Mouse (Mus musculus): ENCODE data around the gene Apaf1. TPM values are rescaled to one million over a fixed set of nuclear protein-coding genes. Genes with fewer than 3 reads are reported as not detected.
A peak's percentile ranks its signal among the peaks of the same experiment; 100 is the strongest.

The Apaf1 gene
- polyA plus RNA-seq (2016; fragmentation: Nextera tagmentation; extraction: Ambion mirVana): 12.6 and 13.9 TPM in 2 replicates

DNA sequence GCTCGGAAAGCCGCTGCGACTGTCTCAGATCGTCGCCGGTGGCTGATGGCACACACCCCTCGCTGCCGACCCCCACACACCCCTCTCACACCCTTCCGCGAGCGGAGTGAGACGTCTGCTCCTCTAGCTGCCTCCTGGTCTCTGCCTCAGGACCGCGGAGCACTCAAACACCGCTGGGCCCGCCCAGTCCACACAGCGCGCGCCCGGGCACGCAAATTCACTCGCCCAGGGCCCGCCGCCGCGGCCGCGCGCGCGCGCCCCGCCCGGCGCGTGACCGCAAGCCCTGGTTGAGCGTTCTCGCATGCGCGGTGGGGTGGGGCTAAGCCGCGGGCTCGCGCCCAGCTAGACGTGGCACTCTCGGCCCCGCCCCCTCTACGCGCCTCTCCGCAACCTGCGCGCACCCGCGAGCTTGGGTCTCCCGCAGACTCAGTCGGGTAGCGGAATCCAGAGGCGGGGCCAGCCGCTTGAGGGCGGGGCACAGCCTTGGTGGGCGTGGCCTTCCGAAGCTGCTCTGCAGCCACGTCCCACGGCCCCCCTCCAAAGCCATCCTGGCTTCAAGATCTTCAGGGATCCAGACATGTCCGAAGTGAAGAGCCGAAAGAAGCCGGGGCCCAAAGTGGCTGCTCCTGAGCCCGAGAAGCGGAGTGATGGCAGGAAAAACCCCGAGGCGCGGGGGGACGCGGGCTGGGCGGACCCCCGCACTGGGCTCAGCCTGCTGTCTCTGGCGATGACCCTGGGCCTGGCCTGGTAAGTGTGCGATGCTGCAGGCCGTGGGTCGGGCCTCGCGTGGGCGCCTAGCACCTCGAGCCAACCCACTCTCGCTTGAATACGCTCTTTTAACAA, at the start of gene Apaf1, which contains the start of gene Ikbip:
Gene Apaf1 (minus strand): TSS at position 221 of the 843 bp plus-strand sequence.
Gene Ikbip (plus strand): TSS at position 391 of the 843 bp plus-strand sequence.
- peaks cover 17% of the 10 kb centered on the region for H3K4me1 ChIP-seq
- peak within 1 kb of the TSS; percentile 92 for H3K27ac ChIP-seq
- H3K36me3 ChIP-seq: peaks cover 15% of the 10 kb centered on the region
- peak within 1 kb of the TSS; percentile 94 for H3K4me3 ChIP-seq
- under 1% methylated on average over 87 of the region's 87 CpGs for WGBS (ENCODE audit: insufficient replicate concordance)
- H3K27me3 ChIP-seq (replicated peaks): no peaks in the 10 kb centered on the region
- ATAC-seq: peak; percentile 94
- H3K9ac ChIP-seq: peak within 1 kb of the TSS; percentile 92
- H3K9me3 ChIP-seq (replicated peaks): no peaks in the 10 kb centered on the region
- H3K4me2 ChIP-seq: peak within 1 kb of the TSS; percentile 95

DNA sequence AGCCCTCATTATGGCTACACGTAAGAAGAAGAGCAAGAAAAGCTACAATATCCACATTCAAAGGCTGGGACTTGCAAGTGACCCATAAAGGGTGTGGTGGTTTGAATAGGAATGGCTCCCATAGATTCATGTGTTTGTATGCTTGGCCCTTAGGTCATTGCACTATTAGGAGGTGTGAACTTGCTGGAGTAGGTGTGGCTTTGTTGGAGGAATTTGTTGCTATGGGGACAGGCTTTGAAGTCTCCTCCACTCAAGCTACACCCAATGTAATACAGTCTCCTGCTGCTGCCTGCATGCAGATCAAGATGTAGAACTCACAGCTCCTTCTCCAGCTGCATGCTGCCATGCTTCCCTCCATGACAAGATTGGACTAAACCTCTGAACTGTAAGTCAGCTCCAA, 49.0 kb upstream of the Apaf1 start:
- Histone ChIP-seq H3K9ac (no peak overlapping the region), H3K27ac (no peak overlapping the region), H3K9me3 (replicated peaks) (no peaks in the 10 kb centered on the region), H3K4me3 (no peak overlapping the region), H3K4me2 (no peak overlapping the region), H3K4me1 (peaks cover 12% of the 10 kb centered on the region), H3K36me3 (no peaks in the 10 kb centered on the region), H3K27me3 (replicated peaks) (no peaks in the 10 kb centered on the region)
- 79% methylated on average over 1 of the region's 1 CpGs for WGBS (ENCODE audit: insufficient replicate concordance)
- no peak for ATAC-seq

GRCm38 (mm10) chr10:91130792-91131191, 48.2 kb upstream of the Apaf1 start:
- H3K9me3 ChIP-seq (replicated peaks): no peaks in the 10 kb centered on the region
- no peak overlapping the region for H3K4me2 ChIP-seq
- H3K27me3 ChIP-seq (replicated peaks): no peaks in the 10 kb centered on the region
- no peak overlapping the region for H3K4me3 ChIP-seq
- H3K27ac ChIP-seq: no peak overlapping the region
- WGBS (ENCODE audit: insufficient replicate concordance): 71% methylated on average over 3 of the region's 3 CpGs
- no peak for ATAC-seq
- no peaks in the 10 kb centered on the region for H3K36me3 ChIP-seq
- no peak overlapping the region for H3K9ac ChIP-seq
- peaks cover 13% of the 10 kb centered on the region for H3K4me1 ChIP-seq

GRCm38 (mm10) chr10:91128551-91129160, 46.1 kb upstream of the Apaf1 start:
- no peaks in the 10 kb centered on the region for H3K27me3 ChIP-seq (replicated peaks)
- no peak for ATAC-seq
- no peak overlapping the region for H3K9ac ChIP-seq
- H3K27ac ChIP-seq: no peak overlapping the region
- H3K4me1 ChIP-seq: peaks cover 19% of the 10 kb centered on the region
- H3K4me3 ChIP-seq: no peak overlapping the region
- no peaks in the 10 kb centered on the region for H3K36me3 ChIP-seq
- no peak overlapping the region for H3K4me2 ChIP-seq
- no peaks in the 10 kb centered on the region for H3K9me3 ChIP-seq (replicated peaks)
- 77% methylated on average over 1 of the region's 1 CpGs for WGBS (ENCODE audit: insufficient replicate concordance)

DNA sequence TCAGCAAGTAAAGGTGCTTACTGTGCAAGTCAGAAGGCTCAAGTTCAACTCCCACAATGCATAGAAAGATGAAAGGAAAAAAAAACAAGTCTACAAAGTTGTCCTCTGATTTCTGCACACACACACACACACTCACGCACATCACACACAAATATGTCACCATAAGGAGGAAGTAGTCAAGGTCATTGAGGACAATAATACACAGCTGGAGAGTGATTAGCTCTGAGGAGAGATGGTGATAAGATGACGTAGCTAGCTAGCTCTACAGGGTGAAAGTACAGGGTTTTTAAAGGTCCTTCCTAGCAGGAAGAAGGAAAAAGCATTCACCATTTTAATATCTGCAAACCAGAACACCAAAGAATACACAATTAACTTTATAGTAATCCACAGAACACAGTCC, 44.8 kb upstream of the Apaf1 start:
- no peak overlapping the region for H3K4me2 ChIP-seq
- H3K9ac ChIP-seq: no peak overlapping the region
- H3K9me3 ChIP-seq (replicated peaks): no peaks in the 10 kb centered on the region
- H3K4me3 ChIP-seq: no peak overlapping the region
- 32% methylated on average over 2 of the region's 2 CpGs for whole genome bisulfite sequencing (ENCODE audit: insufficient replicate concordance)
- no peaks in the 10 kb centered on the region for H3K27me3 ChIP-seq (replicated peaks)
- peaks cover 1% of the 10 kb centered on the region; the same call in 1 of the 2 replicates for H3K36me3 ChIP-seq
- H3K4me1 ChIP-seq: peaks cover 24% of the 10 kb centered on the region
- no peak for ATAC-seq
- peak overlapping the region; percentile 30; the same call in 1 of the 2 replicates for H3K27ac ChIP-seq

DNA sequence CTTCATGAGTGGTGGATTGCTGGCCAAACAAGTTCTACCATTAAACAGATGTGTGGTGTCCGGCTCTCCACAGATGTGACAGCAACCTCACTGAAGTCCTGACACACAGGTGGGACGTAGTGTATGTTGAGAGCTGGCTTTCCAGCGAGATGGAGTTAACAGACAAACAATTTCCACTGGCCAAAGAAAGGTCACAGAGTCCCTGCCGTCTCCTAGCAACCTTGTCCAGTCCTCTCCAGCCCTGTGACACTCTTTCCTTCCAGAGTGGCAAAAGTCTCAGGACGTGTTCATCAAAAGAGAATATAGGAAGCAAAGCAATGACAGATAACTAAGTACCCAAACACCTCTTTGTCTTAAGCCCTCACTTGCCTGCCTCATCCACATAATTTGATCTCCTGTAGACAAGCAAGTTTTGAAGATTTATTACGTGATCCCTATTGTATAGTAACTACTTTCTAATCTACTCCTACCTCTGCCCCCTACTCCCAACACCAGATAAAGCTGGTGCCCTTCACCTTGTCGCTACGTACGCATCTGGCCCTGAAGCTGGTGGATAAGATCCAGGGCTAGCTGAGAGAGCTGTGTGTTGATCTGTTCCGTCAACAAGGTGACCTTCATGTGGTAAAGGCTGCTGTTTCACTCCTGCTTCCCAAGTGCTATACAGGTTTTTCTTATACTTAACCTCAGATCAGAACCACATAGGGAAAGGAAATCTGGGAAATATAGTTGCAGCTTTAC, 44.2 kb upstream of the Apaf1 start:
- no peaks in the 10 kb centered on the region for H3K27me3 ChIP-seq (replicated peaks)
- H3K27ac ChIP-seq: peak overlapping the region; percentile 30; the same call in 1 of the 2 replicates
- H3K4me1 ChIP-seq: peaks cover 30% of the 10 kb centered on the region
- ATAC-seq: no peak
- no peak overlapping the region for H3K4me3 ChIP-seq
- H3K9ac ChIP-seq: no peak overlapping the region
- no peaks in the 10 kb centered on the region for H3K9me3 ChIP-seq (replicated peaks)
- no peak overlapping the region for H3K4me2 ChIP-seq
- H3K36me3 ChIP-seq: peaks cover 7% of the 10 kb centered on the region
- 61% methylated on average over 10 of the region's 10 CpGs for WGBS (ENCODE audit: insufficient replicate concordance)

GRCm38 (mm10) chr10:91123828-91124822, 41.6 kb upstream of the Apaf1 start, which contains the start of gene Slc25a3:
Gene Slc25a3, minus strand, starts transcription at chr10:91124059.
- WGBS (ENCODE audit: insufficient replicate concordance): 12% methylated on average over 59 of the region's 59 CpGs
- H3K27me3 ChIP-seq (replicated peaks): no peaks in the 10 kb centered on the region

GRCm38 (mm10) chr10:91123281-91123827, 40.8 kb upstream of the Apaf1 start:
- peak overlapping the region; percentile 98 for H3K9ac ChIP-seq
- no peaks in the 10 kb centered on the region for H3K27me3 ChIP-seq (replicated peaks)
- H3K4me1 ChIP-seq: peaks cover 40% of the 10 kb centered on the region
- H3K9me3 ChIP-seq (replicated peaks): no peaks in the 10 kb centered on the region
- ATAC-seq: peak; percentile 61
- peak overlapping the region; percentile 93 for H3K27ac ChIP-seq
- peaks cover 40% of the 10 kb centered on the region for H3K36me3 ChIP-seq
- peak overlapping the region; percentile 99 for H3K4me3 ChIP-seq
- peak overlapping the region; percentile 75 for H3K4me2 ChIP-seq
- 1% methylated on average over 44 of the region's 44 CpGs for WGBS (ENCODE audit: insufficient replicate concordance)

More at GRCm38 (mm10) chr10:91123828-91124822, 41.6 kb upstream of the Apaf1 start, which contains the start of gene Slc25a3:
- Histone ChIP-seq H3K9me3 (replicated peaks) (no peaks in the 10 kb centered on the region), H3K4me1 (peaks cover 40% of the 10 kb centered on the region), H3K4me2 (peak within 1 kb of the TSS; percentile 75), H3K4me3 (peak within 1 kb of the TSS; percentile 99), H3K27ac (peak within 1 kb of the TSS; percentile 93), H3K9ac (peak within 1 kb of the TSS; percentile 98), H3K36me3 (peaks cover 33% of the 10 kb centered on the region)
- ATAC-seq: peak; percentile 97

DNA sequence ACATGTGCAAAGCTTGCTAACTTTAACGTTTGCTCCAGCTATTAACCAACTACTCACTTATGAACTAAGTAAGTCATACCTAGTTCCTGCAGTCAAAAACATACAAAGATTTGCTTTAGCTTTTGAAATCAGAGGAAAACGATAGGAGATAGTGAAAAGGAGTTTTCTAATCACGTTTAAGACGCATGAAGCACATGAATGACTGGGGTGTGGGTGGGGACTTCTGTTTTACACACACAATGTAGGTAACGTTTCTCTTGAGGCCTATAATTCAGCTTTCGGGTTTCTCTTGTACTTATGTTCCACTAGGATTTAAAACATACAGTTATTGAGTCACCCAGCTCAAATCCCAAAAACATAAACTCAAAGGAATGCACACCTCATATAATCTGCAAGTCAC, 40.1 kb upstream of the Apaf1 start:
- no peak for ATAC-seq
- H3K4me3 ChIP-seq: peak overlapping the region; percentile 99
- H3K27ac ChIP-seq: peak overlapping the region; percentile 93
- peak overlapping the region; percentile 75 for H3K4me2 ChIP-seq
- 10% methylated on average over 6 of the region's 6 CpGs for WGBS (ENCODE audit: insufficient replicate concordance)
- peaks cover 48% of the 10 kb centered on the region for H3K36me3 ChIP-seq
- H3K27me3 ChIP-seq (replicated peaks): no peaks in the 10 kb centered on the region
- no peaks in the 10 kb centered on the region for H3K9me3 ChIP-seq (replicated peaks)
- peak overlapping the region; percentile 98 for H3K9ac ChIP-seq
- peaks cover 38% of the 10 kb centered on the region for H3K4me1 ChIP-seq

GRCm38 (mm10) chr10:91116958-91117357, 34.4 kb upstream of the Apaf1 start:
- no peak overlapping the region for H3K27ac ChIP-seq
- no peaks in the 10 kb centered on the region for H3K9me3 ChIP-seq (replicated peaks)
- WGBS (ENCODE audit: insufficient replicate concordance): 82% methylated on average over 12 of the region's 12 CpGs
- H3K4me1 ChIP-seq: peaks cover 12% of the 10 kb centered on the region
- H3K27me3 ChIP-seq (replicated peaks): no peaks in the 10 kb centered on the region
- H3K9ac ChIP-seq: no peak overlapping the region
- H3K4me3 ChIP-seq: no peak overlapping the region
- no peak for ATAC-seq
- H3K4me2 ChIP-seq: no peak overlapping the region
- peaks cover 97% of the 10 kb centered on the region for H3K36me3 ChIP-seq
